Mouse (Mus musculus): ENCODE measurements around the gene Lsm14a.

DNA sequence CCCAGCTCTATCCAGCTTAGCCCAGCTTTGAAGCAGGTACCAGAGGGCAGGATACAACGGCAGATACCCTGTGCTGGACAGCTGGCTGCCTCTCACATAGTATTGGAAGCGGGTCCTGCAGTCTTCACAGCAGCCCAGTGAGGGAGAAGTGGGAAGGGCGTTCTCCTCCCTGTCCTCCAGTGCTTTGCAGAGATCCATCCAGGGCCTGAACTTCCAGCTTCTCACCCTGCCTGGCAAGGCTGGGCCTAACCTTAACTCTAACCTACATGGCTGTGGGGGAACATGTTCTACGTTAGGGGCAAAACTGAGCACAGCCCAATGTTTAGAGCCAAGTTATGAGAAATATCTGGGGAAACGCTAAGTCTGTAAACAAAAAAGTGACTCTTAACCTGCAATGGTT is 72.0 kb downstream of the Lsm14a start:
- no peak for TF ChIP-seq E2F4 (IDR thresholded peaks at IDR 0.05; ENCODE audit: insufficient read depth)
- no peak for TF ChIP-seq MYOD1 (IDR thresholded peaks at IDR 0.05; ENCODE audit: control insufficient read depth in 1 of 3, insufficient read length in 2 of 3, low read depth in 2 of 3)
- no peak for TF ChIP-seq POLR2A (IDR thresholded peaks at IDR 0.05; ENCODE audit: insufficient read length, low read depth)
- TF ChIP-seq POLR2AphosphoS2 (IDR thresholded peaks at IDR 0.05; ENCODE audit: insufficient read length, low read depth), result no peak

Measured in myocyte (in vitro differentiated cells).